Comparison of ENCODE assay signal across 8 mouse cellular contexts in the genomic region with DNA sequence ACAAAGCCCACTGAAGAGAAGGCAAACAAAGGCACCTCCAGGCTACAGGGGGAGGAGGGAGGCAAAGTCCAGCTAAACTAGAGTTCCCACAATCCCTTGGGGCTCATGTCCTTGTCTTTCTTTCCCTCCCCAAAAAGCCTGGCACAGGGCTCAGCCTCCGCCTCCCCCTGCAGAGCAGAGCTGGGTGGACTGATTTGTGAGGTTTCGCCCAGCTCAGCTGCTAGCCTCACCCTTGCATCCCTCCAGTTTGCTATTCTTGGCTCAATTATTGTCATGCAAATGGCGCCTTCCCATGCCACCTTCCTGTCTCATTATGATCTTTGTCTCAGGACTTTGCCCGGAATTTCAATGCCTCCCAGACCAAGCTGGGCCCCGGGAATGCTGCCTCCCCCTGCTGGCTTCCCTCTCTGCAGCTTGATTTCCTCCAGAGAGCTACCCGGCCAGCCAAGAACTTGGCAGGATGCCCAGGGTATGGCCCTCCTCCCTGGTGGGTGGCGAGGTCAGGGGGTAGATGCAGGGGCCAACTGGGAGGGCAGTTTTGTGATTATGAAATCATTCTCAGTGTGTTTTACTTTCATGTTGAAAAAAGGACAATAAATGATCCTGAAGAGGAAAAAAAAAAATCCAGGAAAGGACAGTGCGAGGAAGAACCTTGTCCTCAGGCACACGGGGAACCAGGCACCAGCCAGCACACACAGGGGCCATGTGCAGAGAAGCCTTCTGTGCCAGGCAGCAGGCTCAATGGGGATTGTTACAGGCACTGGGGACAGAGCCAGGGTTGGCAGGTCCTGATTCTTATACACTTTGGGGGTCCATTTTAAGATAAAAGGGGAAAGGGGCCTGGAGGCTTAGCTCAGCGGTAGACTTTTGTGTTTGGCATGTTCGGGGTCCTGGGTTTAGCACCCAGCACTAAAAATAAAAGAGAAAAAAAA. TPM values are rescaled to one million over a fixed set of nuclear protein-coding genes. Genes with fewer than 3 reads are reported as not detected.
DNase-seq lines count a peak whose midpoint lies in the region; ATAC-seq lines count a peak whose summit lies in the region.

A gene (minus strand): TSS at position 310 of the 932 bp plus-strand sequence.

- H3K4me2 ChIP-seq in hindbrain, embryonic 16.5 days (ENCODE audit: low read length), result peak within 1 kb of the TSS; percentile 30

- peaks cover 47% of the 10 kb centered on the region for H3K4me1 ChIP-seq in hindbrain, embryonic 16.5 days (ENCODE audit: control insufficient read depth, insufficient read depth, low read depth, low read length)

- H3K9ac ChIP-seq in hindbrain, embryonic 16.5 days (ENCODE audit: low read depth, low read length), result peak within 1 kb of the TSS; percentile 36; the same call in 1 of the 2 replicates

- peak within 1 kb of the TSS; percentile 76 for H3K27ac ChIP-seq in hindbrain, embryonic 16.5 days (ENCODE audit: low read depth, low read length)

- H3K27me3 ChIP-seq in hindbrain, embryonic 16.5 days (replicated peaks; ENCODE audit: control insufficient read depth, insufficient read depth, low read length), result no peaks in the 10 kb centered on the region

- DNase-seq in adrenal gland, adult 2 months, result peak; percentile 96
- peak; percentile 83 for DNase-seq in embryo, embryonic 10.5 days (ENCODE audit: low spot score)
- DNase-seq in gastrocnemius, postnatal 14 days, result peak; percentile 80
- peak; percentile 61 to 65 for DNase-seq in left cerebral cortex, adult 18-20 months (ENCODE audit: low spot score in 2 of 2)
- peak; percentile 93 for DNase-seq in lung, postnatal 14 days
- DNase-seq in right cerebral cortex, postnatal 10 days (ENCODE audit: low spot score in 2 of 2), result peak; percentile 92
- no peak for DNase-seq in thymus, postnatal 10 days (ENCODE audit: low spot score in 2 of 2)

- intact Hi-C loops in gastrocnemius, postnatal 14 days (cut with DNase I; ENCODE audit: low total_unique reads), result no loop called here

- no peak within 1 kb of the TSS for H3K4me3 ChIP-seq in hindbrain, embryonic 16.5 days (ENCODE audit: low read length)

- no peaks in the 10 kb centered on the region for H3K9me3 ChIP-seq in hindbrain, embryonic 16.5 days (ENCODE audit: control insufficient read depth, low read length)

- peak; percentile 88 for ATAC-seq in hindbrain, embryonic 16.5 days

- no peaks in the 10 kb centered on the region for H3K36me3 ChIP-seq in hindbrain, embryonic 16.5 days (ENCODE audit: control insufficient read depth, insufficient read depth, low read length)

- 5% methylated on average over 11 of the region's 11 CpGs for WGBS in hindbrain, embryonic 16.5 days

RNA-seq across cellular contexts. Expression of the gene that starts here (rescaled TPM):
- 1 to 10 TPM in 1 of 2 experiments, under 1 TPM in 1; 0.35 to 1.8 TPM for total RNA-seq in adrenal gland, adult 2 months (2021)
- polyA plus RNA-seq in adrenal gland, adult 2 months (2012; rRNA removed), result 3.0 and 4.3 TPM in 2 replicates
- under 1 TPM in 1 of 2 experiments, not detected in 1; 0.94 TPM for total RNA-seq in gastrocnemius, postnatal 14 days (2021)
- 5.9 and 7.7 TPM in 2 replicates for polyA plus RNA-seq in hindbrain, embryonic 16.5 days (2015; fragmentation: Nextera tagmentation; extraction: Ambion mirVana)
- 1 to 10 TPM in 1 of 2 experiments, under 1 TPM in 1; 0.81 to 1.2 TPM for total RNA-seq in left cerebral cortex, adult 18-20 months (2021)

Comparison
In these comparisons a context has a peak if more than half of its experiments do, and no peak if none do; other contexts are left out.
1. Peak in DNase-seq in gastrocnemius, postnatal 14 days; RNA of the gene not detected or under 1 TPM.
2. DNase-seq: peak in adrenal gland, adult 2 months (single experiment), embryo, embryonic 10.5 days (single experiment), left cerebral cortex, adult 18-20 months (2 of 2), lung, postnatal 14 days (single experiment) and right cerebral cortex, postnatal 10 days (2 of 2); none in thymus, postnatal 10 days (0 of 2).